Mouse (Mus musculus): ENCODE results near the gene Lyrm7. TPM values are rescaled to one million over a fixed set of nuclear protein-coding genes. Genes with fewer than 3 reads are reported as not detected.
A peak's percentile ranks its signal among the peaks of the same experiment; 100 is the strongest.

Gene Lyrm7
- total RNA-seq, 2 experiments from 2014 or later: 21.2 to 24.5 TPM

DNA sequence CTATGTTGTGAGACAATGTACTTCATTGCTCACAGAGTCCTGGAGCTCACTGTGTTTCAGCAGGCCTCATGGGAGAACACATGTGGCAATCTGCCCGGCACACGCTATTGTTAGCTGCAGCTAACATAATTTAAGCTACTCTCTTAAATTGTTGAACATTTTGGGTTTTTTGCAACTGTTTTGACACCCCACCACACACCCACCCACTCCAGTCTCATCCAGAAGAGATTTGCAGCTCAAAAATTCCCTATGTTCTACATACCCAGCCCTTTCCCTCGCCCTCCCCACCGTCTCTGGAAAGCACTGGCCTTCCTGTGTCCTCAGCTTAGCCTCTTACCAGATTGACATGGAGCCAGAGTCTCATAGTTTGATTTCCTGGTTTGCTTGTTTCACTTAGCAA lies 55.5 kb downstream of the Lyrm7 start:
- DNase-seq (ENCODE audit: low spot score in 2 of 2): peak; percentile 62 to 64

DNA sequence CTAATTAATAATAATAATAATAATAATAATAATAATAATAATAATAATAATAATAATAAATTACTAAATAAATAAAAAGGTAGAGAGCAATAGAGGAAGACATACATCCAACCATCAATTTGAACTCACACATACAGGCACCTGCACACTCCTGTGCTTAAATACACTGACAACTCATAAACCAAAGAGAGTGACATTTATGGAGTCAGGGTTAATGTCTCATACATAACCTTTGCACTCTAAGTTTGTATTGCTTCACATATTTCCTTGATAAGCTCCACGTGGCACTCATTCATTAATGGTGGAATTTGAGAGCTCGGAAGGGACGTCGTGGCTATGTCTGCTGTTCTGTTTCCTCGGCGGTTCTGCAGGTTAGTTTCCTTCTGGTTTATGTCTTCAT lies 58.1 kb downstream of the Lyrm7 start:
- no peak for DNase-seq (ENCODE audit: low spot score in 2 of 2)

DNA sequence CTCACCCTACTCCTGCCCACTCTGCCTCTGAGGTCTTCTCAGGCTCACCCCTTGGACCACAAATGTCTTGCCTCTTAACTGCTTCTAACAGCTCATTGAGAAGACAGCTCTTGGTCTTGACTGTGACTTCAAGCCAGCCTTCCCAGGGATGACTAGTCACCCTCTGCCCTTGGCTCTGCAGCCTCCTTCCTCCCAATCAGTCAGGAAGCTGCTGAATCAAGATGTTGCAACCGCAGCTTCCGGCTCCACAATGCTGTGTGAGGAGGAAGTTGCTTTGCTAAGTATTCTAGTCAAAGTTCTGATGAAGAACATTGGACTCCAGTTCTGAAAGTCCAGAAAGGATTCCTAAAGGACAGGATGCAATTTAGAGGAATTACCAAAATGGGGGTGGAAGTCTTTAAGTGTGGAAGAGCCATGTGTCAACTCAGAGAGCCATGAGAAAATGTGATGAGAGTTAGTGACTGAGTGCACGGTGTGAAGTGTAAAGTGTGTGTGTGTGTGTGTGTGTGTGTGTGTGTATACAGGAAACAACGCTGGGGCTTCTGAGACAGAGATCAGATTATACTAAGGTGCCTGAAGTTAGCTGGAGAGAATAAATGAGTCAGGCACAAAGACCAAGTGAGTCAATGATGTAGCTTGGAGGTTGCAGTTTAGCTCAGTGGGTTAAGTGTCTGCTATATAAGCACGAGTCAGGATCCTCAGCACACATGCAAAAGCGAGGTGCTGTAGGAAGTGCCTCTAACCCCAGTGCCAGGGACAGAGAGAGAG lies 58.7 kb downstream of the Lyrm7 start:
- no peak for DNase-seq (ENCODE audit: low spot score in 2 of 2)

DNA sequence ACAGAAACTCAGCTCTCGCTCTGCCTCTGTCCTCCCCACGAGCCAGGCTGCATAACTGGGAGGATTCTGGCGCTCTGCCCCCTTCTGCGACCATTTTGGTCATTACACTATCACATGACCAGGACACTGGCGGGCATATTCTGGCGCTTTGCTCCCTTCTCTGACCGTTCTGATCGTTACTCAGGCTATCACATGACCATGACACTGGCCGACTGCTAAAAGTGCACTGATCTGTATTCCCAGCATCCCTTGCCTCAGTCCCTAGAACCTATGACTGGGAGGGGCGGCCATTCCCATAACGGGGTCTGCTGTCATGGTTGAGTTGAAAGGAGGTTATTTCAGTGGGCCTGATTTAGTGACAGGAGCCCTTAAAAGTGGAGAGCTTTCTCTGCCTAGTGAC lies 64.2 kb downstream of the Lyrm7 start:
- DNase-seq (ENCODE audit: low spot score in 2 of 2): no peak

DNA sequence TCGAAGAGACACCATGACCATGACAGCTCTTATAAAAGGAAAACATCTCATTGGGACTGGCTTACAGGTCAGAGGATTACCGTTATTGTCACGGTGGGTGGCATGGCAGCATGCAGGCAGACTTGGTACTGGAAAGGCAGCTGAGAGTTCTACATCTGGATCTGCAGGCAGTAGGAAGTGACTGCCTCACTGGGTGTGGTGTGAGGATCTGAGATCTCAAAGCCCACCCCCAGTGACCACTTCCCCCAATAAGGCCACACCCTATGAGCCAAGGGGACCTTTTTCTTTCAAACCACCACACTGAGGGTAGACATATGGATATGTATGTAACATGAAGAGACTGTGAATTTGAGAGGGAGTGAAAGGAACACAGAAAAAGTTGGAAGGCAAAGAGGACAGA lies 66.0 kb downstream of the Lyrm7 start:
- no peak for DNase-seq (ENCODE audit: low spot score in 2 of 2)

DNA sequence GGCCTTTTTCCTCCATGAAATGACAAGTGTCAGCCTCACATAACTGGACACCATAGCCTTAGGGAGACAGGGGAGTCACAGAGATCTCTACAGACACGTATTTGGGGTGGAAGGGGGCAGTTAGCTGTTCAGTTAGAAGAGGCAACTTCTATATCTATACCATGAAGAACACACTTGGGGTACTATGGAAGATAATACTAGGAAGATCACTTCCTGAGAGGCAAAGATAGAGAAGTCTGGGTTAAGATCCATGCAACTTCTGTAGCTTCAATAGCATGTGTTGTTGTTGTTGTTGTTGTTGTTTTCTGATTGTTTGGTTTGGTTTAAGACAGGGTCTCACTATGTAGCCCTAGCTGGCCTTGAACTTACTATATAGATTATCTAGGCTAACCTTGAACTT lies 67.5 kb downstream of the Lyrm7 start:
- DNase-seq (ENCODE audit: low spot score in 2 of 2): no peak

DNA sequence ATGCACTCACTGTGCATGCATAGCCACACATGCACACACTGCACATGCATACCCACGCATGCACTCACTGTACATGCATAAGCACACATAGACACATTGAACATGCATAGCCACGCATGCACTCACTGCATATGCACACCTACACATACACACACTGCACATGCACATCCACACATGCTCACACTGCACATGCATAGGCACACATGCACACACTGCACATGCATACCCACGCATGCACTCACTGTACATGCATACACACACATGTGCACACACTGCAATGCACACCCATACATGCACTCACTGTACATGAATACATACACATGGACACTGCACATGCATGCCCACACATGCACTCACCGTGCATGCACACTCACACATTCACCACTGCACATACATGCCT lies 69.3 kb downstream of the Lyrm7 start:
- no peak for DNase-seq (ENCODE audit: low spot score in 2 of 2)

DNA sequence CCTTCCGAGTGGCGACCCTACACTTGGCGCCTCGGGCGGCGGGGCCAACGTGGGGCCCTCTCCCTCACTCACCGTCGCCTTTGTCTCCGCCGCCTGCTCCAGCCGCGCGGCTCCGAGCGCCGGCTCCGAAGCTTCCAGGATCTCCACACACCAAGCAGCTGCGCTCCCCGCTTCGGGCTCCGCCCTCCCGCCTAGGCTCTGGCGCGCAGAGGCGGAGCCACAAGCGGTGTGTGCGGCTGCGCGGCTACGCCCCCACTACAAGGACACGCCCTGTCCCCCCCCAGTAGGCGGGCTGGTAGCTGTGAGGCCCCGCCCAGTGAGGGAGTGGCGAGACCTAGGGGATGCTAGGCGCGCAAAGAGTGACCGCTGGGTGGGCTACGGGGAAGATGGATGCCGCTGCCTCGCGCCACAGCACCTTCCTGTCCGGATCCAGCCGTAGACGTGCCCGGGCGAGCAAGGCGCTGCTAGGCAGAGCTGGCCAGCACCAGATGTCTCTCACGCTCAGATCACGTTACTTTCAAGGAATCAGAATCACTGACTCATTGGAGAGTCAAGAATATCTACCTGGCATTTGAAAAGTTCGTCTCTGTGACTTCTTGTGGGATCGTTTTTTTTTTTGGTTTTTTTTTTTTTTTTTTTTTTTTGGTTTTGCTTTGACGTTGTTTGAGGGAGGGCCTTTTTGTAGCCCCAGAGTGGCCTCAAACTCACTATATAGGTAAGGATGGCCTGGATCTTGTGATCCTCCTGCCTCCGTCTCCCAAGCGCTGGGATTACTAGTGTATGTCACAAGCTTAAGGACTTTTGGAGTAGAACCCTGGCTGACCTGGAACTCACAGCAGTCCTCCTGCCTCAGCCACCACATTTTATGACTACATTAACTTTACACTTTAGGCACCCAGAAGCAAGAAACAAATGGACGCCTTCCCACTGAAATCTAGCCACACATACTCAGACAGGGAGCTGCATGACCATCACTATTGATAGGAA lies 72.9 kb downstream of the Lyrm7 start, which contains the start of gene Cdc42se2:
Gene Cdc42se2, minus strand, starts transcription at position 188 of the 987 bp plus-strand sequence.
- peak; percentile 95 to 98 for DNase-seq (ENCODE audit: low spot score in 2 of 2)

DNA sequence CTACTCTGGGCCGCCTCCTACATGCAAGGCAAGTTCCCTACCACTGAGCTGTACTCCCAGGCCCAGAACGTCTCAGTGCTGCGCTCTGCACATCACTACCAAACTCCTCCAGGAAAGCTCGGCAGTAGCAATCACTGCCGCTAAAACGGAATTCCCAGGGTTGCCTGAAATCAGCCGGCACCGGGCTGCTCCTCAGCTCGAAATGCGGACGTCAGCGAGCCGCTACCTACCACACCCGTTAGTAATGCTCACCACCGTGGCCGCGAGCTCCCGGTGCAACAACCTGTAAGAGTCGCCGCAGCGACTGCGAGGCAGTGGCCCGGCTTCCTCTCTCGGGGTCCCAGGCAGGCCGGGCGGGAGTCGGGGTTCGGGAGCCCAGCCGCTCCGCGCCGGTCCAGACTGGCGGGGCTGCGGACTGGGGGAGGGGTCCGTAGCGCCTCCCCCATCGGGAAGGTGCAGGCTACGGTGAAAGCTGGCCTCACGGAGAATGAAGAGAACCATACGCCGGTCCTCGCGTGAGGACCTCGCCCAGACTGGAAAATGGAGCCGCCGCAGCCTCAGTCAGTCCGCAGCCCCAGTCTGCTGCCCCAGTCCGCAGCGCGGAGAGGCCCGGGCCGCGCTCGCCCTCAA lies 73.7 kb downstream of the Lyrm7 start:
- peak in 1 of 2 experiments; percentile 62 for DNase-seq (ENCODE audit: low spot score in 2 of 2)

DNA sequence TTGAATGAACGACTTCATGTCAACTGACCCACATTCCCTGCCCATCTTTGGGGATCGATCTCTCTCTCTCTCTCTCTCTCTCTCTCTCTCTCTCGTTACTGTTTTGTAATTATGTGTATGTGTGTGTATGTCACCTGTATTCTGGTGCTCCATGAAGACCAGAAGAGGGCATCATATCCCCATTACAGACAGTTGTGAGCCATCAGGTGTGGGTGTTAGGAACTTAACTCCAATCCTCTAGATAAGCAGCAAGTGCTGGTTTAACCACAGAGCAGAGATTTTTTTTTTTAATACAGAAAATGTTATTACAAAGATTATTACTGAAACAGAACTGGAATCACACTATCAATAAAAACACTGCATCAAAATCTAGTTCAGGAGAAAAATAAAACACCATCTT lies 75.2 kb downstream of the Lyrm7 start:
- no peak for DNase-seq (ENCODE audit: low spot score in 2 of 2)

DNA sequence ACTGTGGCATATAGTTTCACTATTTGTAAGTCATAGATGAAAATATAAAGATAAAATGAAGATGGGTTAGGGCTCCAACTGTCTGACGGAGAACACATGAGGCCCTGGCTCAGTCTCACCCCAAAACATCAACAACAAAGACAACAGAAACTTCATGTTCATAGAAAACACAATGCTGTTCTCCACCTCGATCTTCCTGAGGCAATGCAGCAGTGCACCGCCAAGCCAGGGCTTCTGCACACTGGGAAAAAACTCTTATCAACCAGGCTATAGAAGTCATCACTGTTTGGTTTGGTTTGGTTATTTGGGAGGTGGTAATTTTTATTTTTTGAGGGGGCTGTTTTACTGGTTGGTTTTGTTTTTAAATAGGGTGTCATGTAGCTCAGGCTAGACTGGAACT lies 76.3 kb downstream of the Lyrm7 start:
- no peak for DNase-seq (ENCODE audit: low spot score in 2 of 2)

DNA sequence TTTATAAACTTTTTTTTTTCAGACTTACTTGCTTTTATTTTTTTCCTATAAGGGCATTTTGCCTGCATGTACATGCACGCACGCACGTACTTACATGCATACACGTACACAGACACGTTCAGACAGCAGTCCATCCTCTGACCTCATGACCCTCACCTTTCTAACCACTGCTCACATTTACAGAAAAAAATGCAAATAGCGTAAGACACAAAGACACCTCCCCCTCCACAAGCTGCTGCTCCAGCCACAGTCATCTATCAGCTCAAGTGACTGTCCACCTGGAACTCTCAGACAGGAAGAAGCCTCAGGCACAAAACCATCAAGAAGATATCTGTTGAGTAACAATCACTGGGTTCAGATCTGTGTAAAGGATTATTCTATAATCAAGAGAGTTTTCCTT lies 78.5 kb downstream of the Lyrm7 start:
- no peak for DNase-seq (ENCODE audit: low spot score in 2 of 2)

DNA sequence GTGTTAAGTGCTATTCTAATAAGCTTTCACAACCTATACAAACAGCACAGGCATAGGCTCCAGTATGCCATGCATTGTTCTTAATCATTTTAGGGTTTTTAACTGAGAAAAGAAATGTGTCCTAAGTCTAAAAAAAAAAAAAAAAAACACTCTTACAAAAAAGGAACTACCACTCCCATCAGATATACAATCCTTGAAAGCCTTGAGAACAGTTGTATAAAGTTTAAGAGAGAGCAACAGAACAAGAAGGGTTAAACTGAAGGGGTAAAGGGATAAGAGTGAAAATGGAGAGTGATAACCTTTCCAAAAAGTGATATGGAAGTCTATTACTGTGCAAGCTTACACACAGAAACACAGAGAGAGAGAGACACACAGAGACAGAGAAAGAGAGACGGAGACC lies 80.8 kb downstream of the Lyrm7 start:
- DNase-seq (ENCODE audit: low spot score in 2 of 2): no peak

DNA sequence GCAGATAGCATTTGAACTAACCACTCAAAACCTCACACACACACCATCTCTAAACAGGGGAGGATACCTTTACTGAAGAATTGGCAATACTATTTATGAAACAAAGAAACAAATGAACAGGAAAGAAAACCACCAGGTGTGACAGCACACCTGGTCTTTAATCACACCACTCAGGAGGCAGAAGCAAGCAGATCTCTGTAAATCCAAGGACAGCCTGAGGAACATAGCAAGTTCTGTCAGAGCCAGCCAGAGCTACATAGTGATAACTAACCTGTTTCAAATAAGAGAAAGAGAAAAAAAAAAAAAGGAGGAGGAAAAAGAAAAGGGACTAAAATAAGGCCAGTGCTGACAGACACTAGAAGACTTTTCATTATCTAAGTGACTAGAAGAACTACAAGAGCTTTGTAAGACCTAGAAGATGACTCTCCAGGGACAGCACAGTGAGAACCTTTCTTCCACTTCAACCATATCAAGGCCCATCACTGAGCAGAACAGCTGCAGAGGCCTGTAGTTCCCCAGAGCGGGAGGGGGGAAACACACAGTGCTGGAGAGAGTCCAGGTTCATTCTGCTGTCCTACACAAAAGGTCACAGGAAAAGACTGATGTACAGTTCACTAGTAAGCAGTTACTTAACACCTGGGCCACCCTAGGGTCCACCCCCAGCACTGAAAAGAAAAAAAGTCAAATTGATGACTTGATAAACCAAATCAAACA lies 82.4 kb downstream of the Lyrm7 start:
- no peak for DNase-seq (ENCODE audit: low spot score in 2 of 2)

DNA sequence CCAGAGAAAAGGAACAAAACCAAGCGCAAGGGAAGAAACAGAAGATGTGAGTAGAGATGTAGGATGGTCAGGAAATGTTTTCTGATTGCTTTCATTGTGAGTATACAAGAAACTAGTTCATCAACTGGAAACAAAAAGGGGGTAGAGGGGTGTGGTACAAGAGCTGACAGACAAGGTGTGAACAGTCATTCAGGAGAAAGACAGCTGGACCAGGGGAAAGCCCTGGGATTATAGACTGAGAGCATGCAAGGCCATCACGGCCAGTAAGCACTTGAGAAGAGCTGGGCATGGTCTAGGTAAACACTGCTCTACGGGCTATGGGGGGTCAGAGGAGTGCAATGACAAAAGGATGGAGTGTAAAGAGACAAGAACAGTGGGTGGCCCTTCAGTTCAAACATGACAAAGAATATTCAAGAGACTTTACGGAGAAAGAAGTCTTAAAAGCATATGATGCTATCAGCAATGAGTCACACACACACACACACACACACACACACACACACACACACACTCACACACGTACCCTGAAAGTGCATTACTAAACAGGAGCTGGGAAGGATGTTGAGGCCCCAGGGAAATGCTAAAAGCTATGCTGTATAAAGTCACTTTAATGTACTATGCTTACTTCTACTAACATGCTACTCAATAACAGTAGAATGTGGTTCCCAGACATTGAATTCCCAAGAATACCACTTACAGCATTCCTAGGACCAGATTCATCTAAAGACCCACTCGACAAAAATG lies 83.2 kb downstream of the Lyrm7 start:
- no peak for DNase-seq (ENCODE audit: low spot score in 2 of 2)

Other genes starting within 250 kb of the Lyrm7 start
- 100 to 1,000 TPM; 138 to 151 TPM for gene Cdc42se2, start 73.2 kb downstream of the Lyrm7 start, total RNA-seq (2021)
- gene Hint1, start 5.5 kb upstream of the Lyrm7 start, total RNA-seq (2021): 100 to 1,000 TPM; 341 to 384 TPM
- gene Gpx3, start 41.5 kb upstream of the Lyrm7 start, total RNA-seq (2021): 1 to 10 TPM; 7.0 to 7.1 TPM
- gene Tnip1, start 102.0 kb upstream of the Lyrm7 start, total RNA-seq (2021): 10 to 100 TPM; 29.0 to 32.2 TPM
- gene Anxa6, start 172.5 kb upstream of the Lyrm7 start, total RNA-seq (2021): 10 to 100 TPM; 88.4 to 88.7 TPM
- under 1 TPM; 0.40 to 0.59 TPM for gene Ccdc69, start 217.2 kb upstream of the Lyrm7 start, total RNA-seq (2021)
- gene Gm2a, start 237.2 kb upstream of the Lyrm7 start, total RNA-seq (2021): 10 to 100 TPM; 51.5 to 51.9 TPM